Mouse (Mus musculus) liver, adult 2 months (tissue): ENCODE data around the gene Olfml2a. TPM values are rescaled to one million over a fixed set of nuclear protein-coding genes. Genes with fewer than 3 reads are reported as not detected.

Experiments used
- DNase-seq: peaks from one replicate; pipeline ENCODE4 v3.0.0-alpha.2; 2011; ENCODE audit warnings: low read depth, low spot score; ENCODE audit errors: extremely low read depth
- H3K27ac ChIP-seq: fragments of 200-500 bp; replicated peaks from 2 replicates; pipeline ENCODE4 v1.5.1; 2012; ENCODE audit warnings: low read depth, mild to moderate bottlenecking, control low read depth, inconsistent platforms, low read length; ENCODE audit not compliant: insufficient read depth
- H3K27me3 ChIP-seq: fragments of 200-500 bp; 2 replicates; pipeline ENCODE4 v1.6.1; 2012; ENCODE audit warnings: mild to moderate bottlenecking, moderate library complexity, low read length, inconsistent platforms; ENCODE audit not compliant: control insufficient read depth, insufficient read depth
- H3K36me3 ChIP-seq: fragments of 200-500 bp; 2 replicates; pipeline ENCODE4 v1.6.1; 2012; ENCODE audit warnings: low read length, inconsistent platforms; ENCODE audit not compliant: control insufficient read depth, insufficient read depth
- H3K4me1 ChIP-seq: fragments of 200-500 bp; 2 replicates; pipeline ENCODE4 v1.6.1; 2011; ENCODE audit warnings: low read length; ENCODE audit not compliant: control insufficient read depth, insufficient read depth
- H3K4me3 ChIP-seq: fragments of 200-500 bp; 2 replicates; pipeline ENCODE4 v1.5.1; 2011; ENCODE audit warnings: low read depth, mild to moderate bottlenecking, control low read depth, low read length, moderate library complexity; ENCODE audit not compliant: insufficient read depth
- H3K79me2 ChIP-seq: fragments of 200-500 bp; 2 replicates; pipeline ENCODE4 v1.6.1; 2012; ENCODE audit warnings: inconsistent platforms, mild to moderate bottlenecking, low read length, moderate library complexity; ENCODE audit not compliant: control insufficient read depth, insufficient read depth
- H3K9ac ChIP-seq: fragments of 200-500 bp; 2 replicates; pipeline ENCODE4 v1.6.1; 2012; ENCODE audit warnings: low read depth, mild to moderate bottlenecking, control low read depth, inconsistent platforms, low read length
- CTCF ChIP-seq: fragments of 200-500 bp; IDR thresholded peaks from 2 replicates; pipeline ENCODE4 v1.5.1; 2011; ENCODE audit warnings: low read depth, low read length, control low read depth
- POLR2A ChIP-seq: fragments of 200-500 bp; IDR thresholded peaks from 2 replicates; pipeline ENCODE4 v1.6.1; 2011; ENCODE audit warnings: low read length, control low read depth; ENCODE audit not compliant: insufficient read depth; ENCODE audit errors: extremely low read depth
- WGBS: fragments of 180-500 bp; shearing (Covaris S2); methylation state at CpG from one replicate; pipeline ENCODE4 v1.1.7; 2018; 5-methylcytosine and 5-hydroxymethylcytosine counted together
- polyA plus RNA-seq: library from polyadenylated mRNA; depleted of rRNA; stranded (reverse); fragments of >200 nt; gene quantifications from 2 replicates; pipeline ENCODE4 v1.2.3, GENCODE M21; 2012
- total RNA-seq: library from RNA; depleted of rRNA; stranded (reverse); fragments of >200 nt; gene quantifications from 2 replicates; pipeline ENCODE4 v1.2.3, GENCODE M21; 2014

Olfml2a gene
- total and polyA plus RNA-seq, 2 experiments = 0.07 to 0.09 TPM

GRCm38 (mm10) chr2:39000587-39000919 is 68.8 kb downstream of the Olfml2a start:
- Histone ChIP-seq H3K27me3 (no peaks in the 10 kb centered on the region), H3K9ac (no peak overlapping the region), H3K36me3 (peaks cover 4% of the 10 kb centered on the region; the same call in 1 of the 2 replicates), H3K79me2 (no peaks in the 10 kb centered on the region), H3K27ac (no peak overlapping the region), H3K4me3 (no peak overlapping the region), H3K4me1 (peaks cover 12% of the 10 kb centered on the region)
- TF ChIP-seq CTCF (no peak), POLR2A (no peak)
- DNase-seq = no peak
- WGBS = 91% methylated on average over 4 of the region's 4 CpGs

GRCm38 (mm10) chr2:39001866-39002265 is 70.1 kb downstream of the Olfml2a start:
- H3K79me2 ChIP-seq = no peaks in the 10 kb centered on the region
- H3K9ac ChIP-seq = no peak overlapping the region
- H3K27me3 ChIP-seq = no peaks in the 10 kb centered on the region
- H3K36me3 ChIP-seq = peaks cover 4% of the 10 kb centered on the region; the same call in 1 of the 2 replicates
- H3K4me1 ChIP-seq = peaks cover 17% of the 10 kb centered on the region
- no peak for TF ChIP-seq POLR2A
- TF ChIP-seq CTCF = no peak
- 62% methylated on average over 3 of the region's 3 CpGs for WGBS
- no peak overlapping the region for H3K27ac ChIP-seq
- H3K4me3 ChIP-seq = no peak overlapping the region
- DNase-seq = no peak

GRCm38 (mm10) chr2:39003106-39003505 is 71.3 kb downstream of the Olfml2a start:
- TF ChIP-seq POLR2A (no peak), CTCF (no peak)
- Histone ChIP-seq H3K36me3 (peaks cover 4% of the 10 kb centered on the region; the same call in 1 of the 2 replicates), H3K4me3 (no peak overlapping the region), H3K79me2 (no peaks in the 10 kb centered on the region), H3K4me1 (peaks cover 15% of the 10 kb centered on the region), H3K27me3 (no peaks in the 10 kb centered on the region), H3K27ac (no peak overlapping the region), H3K9ac (no peak overlapping the region)
- 38% methylated on average over 8 of the region's 8 CpGs for WGBS
- no peak for DNase-seq

GRCm38 (mm10) chr2:39003512-39003911 is 71.7 kb downstream of the Olfml2a start:
- Histone ChIP-seq H3K4me3 (no peak overlapping the region), H3K36me3 (peaks cover 4% of the 10 kb centered on the region; the same call in 1 of the 2 replicates), H3K79me2 (no peaks in the 10 kb centered on the region), H3K27me3 (no peaks in the 10 kb centered on the region), H3K27ac (no peak overlapping the region), H3K9ac (peak overlapping the region; percentile 12; the same call in 1 of the 2 replicates), H3K4me1 (peaks cover 15% of the 10 kb centered on the region)
- DNase-seq = no peak
- 43% methylated on average over 5 of the region's 5 CpGs for WGBS
- TF ChIP-seq POLR2A (no peak), CTCF (no peak)

- TF ChIP-seq POLR2A = no peak
- no peak for TF ChIP-seq CTCF
- H3K4me1 ChIP-seq = peaks cover 19% of the 10 kb centered on the region
- no peaks in the 10 kb centered on the region for H3K27me3 ChIP-seq
- H3K27ac ChIP-seq = peak overlapping the region; percentile 3
- 0 out of 2 replicates have a peak, but pooled peaks cover under 1% of the 10 kb centered on the region for H3K79me2 ChIP-seq
- peaks cover 4% of the 10 kb centered on the region; the same call in 1 of the 2 replicates for H3K36me3 ChIP-seq
- WGBS = under 1% methylated on average over 11 of the region's 11 CpGs
- H3K4me3 ChIP-seq = peak overlapping the region; percentile 77
- no peak for DNase-seq
- H3K9ac ChIP-seq = peak overlapping the region; percentile 76
These were observed 72.6 kb downstream of the Olfml2a start for GRCm38 (mm10) chr2:39004372-39004771.

GRCm38 (mm10) chr2:39004880-39005435 is 73.2 kb downstream of the Olfml2a start, which contains the start of gene Arpc5l:
Gene Arpc5l (plus strand): TSS chr2:39005348.
- WGBS = under 1% methylated on average over 58 of the region's 58 CpGs
- H3K4me3 ChIP-seq = peak within 1 kb of the TSS; percentile 77
- H3K9ac ChIP-seq = peak within 1 kb of the TSS; percentile 76
- peaks cover 5% of the 10 kb centered on the region; the same call in 1 of the 2 replicates for H3K79me2 ChIP-seq
- no peaks in the 10 kb centered on the region for H3K27me3 ChIP-seq
- DNase-seq = peak; percentile 78
- TF ChIP-seq POLR2A (peak; percentile 82), CTCF (no peak)
- peaks cover 4% of the 10 kb centered on the region; the same call in 1 of the 2 replicates for H3K36me3 ChIP-seq
- H3K27ac ChIP-seq = peak within 1 kb of the TSS; percentile 72
- H3K4me1 ChIP-seq = peaks cover 19% of the 10 kb centered on the region
